Mouse (Mus musculus): Measurements from ENCODE around the gene Spast.
A peak's percentile ranks its signal among the peaks of the same experiment; 100 is the strongest.
"Not testable (repeated sequence)": the region's sequence is repeated elsewhere in the genome, so short reads cannot be mapped to it uniquely, and the experiment has no call there.

Gene Spast

GRCm38 (mm10) chr17:74338937-74339804 lies at the start of gene Spast:
Gene Spast, plus strand, starts transcription at chr17:74338987.
- DNase-seq (ENCODE audit: low read depth) = peak; percentile 76

- no peak for DNase-seq (ENCODE audit: low read depth)
Measured at GRCm38 (mm10) chr17:74290198-74290597, 48.6 kb upstream of the Spast start.

GRCm38 (mm10) chr17:74290869-74291268 lies 47.9 kb upstream of the Spast start:
- no peak for DNase-seq (ENCODE audit: low read depth)

- no peak for DNase-seq (ENCODE audit: low read depth)
Measured at GRCm38 (mm10) chr17:74291640-74292361, 47.0 kb upstream of the Spast start.

- peak; percentile 61 for DNase-seq (ENCODE audit: low read depth)
Measured at GRCm38 (mm10) chr17:74293687-74294425, 44.9 kb upstream of the Spast start.

GRCm38 (mm10) chr17:74294426-74295025 lies 44.3 kb upstream of the Spast start:
- DNase-seq (ENCODE audit: low read depth) = peak; percentile 88

GRCm38 (mm10) chr17:74295026-74295970 lies 43.5 kb upstream of the Spast start, which contains the start of gene Memo1:
Gene Memo1, minus strand, starts transcription at chr17:74295521.
- DNase-seq (ENCODE audit: low read depth) = peak; percentile 82

- peak; percentile 65 for DNase-seq (ENCODE audit: low read depth)
Measured at GRCm38 (mm10) chr17:74296076-74296823, 42.5 kb upstream of the Spast start.

GRCm38 (mm10) chr17:74296991-74297390 lies 41.8 kb upstream of the Spast start:
- DNase-seq (ENCODE audit: low read depth) = not testable (repeated sequence)

- DNase-seq (ENCODE audit: low read depth) = no peak
Measured at GRCm38 (mm10) chr17:74300089-74300488, 38.7 kb upstream of the Spast start.

- no peak for DNase-seq (ENCODE audit: low read depth)
Measured at GRCm38 (mm10) chr17:74304060-74304459, 34.7 kb upstream of the Spast start.

GRCm38 (mm10) chr17:74305616-74306015 lies 33.2 kb upstream of the Spast start:
- no peak for DNase-seq (ENCODE audit: low read depth)

GRCm38 (mm10) chr17:74306021-74306420 lies 32.8 kb upstream of the Spast start:
- no peak for DNase-seq (ENCODE audit: low read depth)

GRCm38 (mm10) chr17:74315445-74316308 lies 23.1 kb upstream of the Spast start:
- no peak for DNase-seq (ENCODE audit: low read depth)

GRCm38 (mm10) chr17:74316309-74316863 lies 22.4 kb upstream of the Spast start:
- DNase-seq (ENCODE audit: low read depth) = peak; percentile 91

GRCm38 (mm10) chr17:74318721-74319120 lies 20.1 kb upstream of the Spast start:
- peak; percentile 50 for DNase-seq (ENCODE audit: low read depth)

GRCm38 (mm10) chr17:74322400-74323054 lies 16.3 kb upstream of the Spast start:
- no peak for DNase-seq (ENCODE audit: low read depth)

- DNase-seq (ENCODE audit: low read depth) = no peak
Measured at GRCm38 (mm10) chr17:74323844-74324243, 14.9 kb upstream of the Spast start, which contains the start of gene Dpy30. Gene Dpy30, minus strand, starts transcription at chr17:74323944.

Measured in induced T-regulatory cell, adult 2 months (primary cell).